Mouse (Mus musculus) ovary, adult 10 weeks (tissue): ENCODE results near the gene Lmx1a. TPM values are rescaled to one million over a fixed set of nuclear protein-coding genes. Genes with fewer than 3 reads are reported as not detected.

Experiments used
- polyA plus RNA-seq: library from polyadenylated mRNA; stranded (reverse); fragments of 350-450 nt; fragmentation: Illumina TruSeq; extraction: RNeasy Lipid Tissue Mini Kit (QIAGEN cat#74804); gene quantifications from one replicate; pipeline ENCODE4 v1.2.3, GENCODE M21; 2014

The Lmx1a gene
- polyA plus RNA-seq = not detected

DNA sequence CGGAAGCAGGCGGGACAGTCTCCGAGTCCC is at the start of gene Lmx1a:
Gene Lmx1a (plus strand): TSS at position 6 of the 30 bp plus-strand sequence.

Other genes starting within 250 kb of the Lmx1a start
- not detected for gene Lrrc52, start 222.5 kb upstream of the Lmx1a start, polyA plus RNA-seq
- not detected for gene Rxrg, start 90.9 kb upstream of the Lmx1a start, polyA plus RNA-seq